ENCODE assay signal across 19 mouse cellular contexts in genomic region chr5:98788568-98788967, GRCm38 (mm10).
DNase-seq lines count a peak whose midpoint lies in the region; ATAC-seq lines count a peak whose summit lies in the region.
"Had no signal": no experiment of that assay in that cellular context is flagged by ENCODE, and none has a peak within 500 bp of the region (broad histone marks: within the 10 kb centered on the region; RNA-seq: fewer than 3 reads in every experiment).

No protein-coding gene starts in this region.

- peak; percentile 93 for ATAC-seq in frontal cortex, adult (ENCODE audit: low TSS enrichment)
- no peak for ATAC-seq in embryonic facial prominence, embryonic 14.5 days (ENCODE audit: low read depth)
- ATAC-seq in megakaryocyte, adult 5-6 weeks (ENCODE audit: poor library complexity, severe bottlenecking): no peak
- ATAC-seq: forebrain, embryonic 13.5 days; forebrain, postnatal 0 days had no signal

- H3K36me3 ChIP-seq in embryonic facial prominence, embryonic 14.5 days (ENCODE audit: control insufficient read depth, insufficient read depth, low read length): no peaks in the 10 kb centered on the region
- H3K36me3 ChIP-seq: heart, embryonic 15.5 days had no signal

- no peak for DNase-seq in frontal cortex, postnatal 10 days (ENCODE audit: low spot score in 2 of 2)
- peak; percentile 7 to 23 for DNase-seq in left cerebral cortex, postnatal 36 days (ENCODE audit: low spot score in 2 of 2)
- DNase-seq in left cerebral cortex, postnatal 10 days (ENCODE audit: extremely low spot score in 1 of 2, low spot score in 2 of 2): no peak
- no peak for DNase-seq in embryonic facial prominence, embryonic 14.5 days (ENCODE audit: low spot score)
- DNase-seq in telencephalon, adult 2 months (ENCODE audit: low read depth, low spot score): peak; percentile 53
- DNase-seq: adrenal gland, postnatal 10 days; cerebellum, adult 11-12 months; cerebellum, adult 9-10 months; cerebellum, postnatal 25 days; forebrain, postnatal 0 days; gastrocnemius, postnatal 14 days; heart, adult 2 months; heart, postnatal 14 days had no signal

- H3K4me2 ChIP-seq in embryonic facial prominence, embryonic 14.5 days (ENCODE audit: low read depth, low read length): no peak overlapping the region
- H3K4me2 ChIP-seq: forebrain, embryonic 13.5 days; heart, embryonic 11.5 days; heart, embryonic 15.5 days; hindbrain, embryonic 14.5 days had no signal

- 0 out of 2 replicates have a peak, but pooled peaks cover 3% of the 10 kb centered on the region for H3K27me3 ChIP-seq in embryonic facial prominence, embryonic 14.5 days (replicated peaks; ENCODE audit: control insufficient read depth, insufficient read depth, low read length)
- H3K27me3 ChIP-seq: forebrain, embryonic 13.5 days; heart, embryonic 15.5 days had no signal

- intact Hi-C loops in left cerebral cortex, postnatal 36 days (cut with DNase I): no loop called here
- intact Hi-C loops in left cerebral cortex, postnatal 10 days (cut with DNase I): no loop called here

- H3K4me3 ChIP-seq in embryonic facial prominence, embryonic 14.5 days (ENCODE audit: low read depth, low read length): no peak overlapping the region
- H3K4me3 ChIP-seq: forebrain, embryonic 13.5 days; heart, adult 2 months; heart, embryonic 15.5 days had no signal

- H3K4me1 ChIP-seq in embryonic facial prominence, embryonic 14.5 days (ENCODE audit: control insufficient read depth, insufficient read depth, low read length): peaks cover 9% of the 10 kb centered on the region
- H3K4me1 ChIP-seq: forebrain, embryonic 13.5 days; heart, embryonic 15.5 days had no signal

- no peak overlapping the region for H3K9ac ChIP-seq in embryonic facial prominence, embryonic 14.5 days (ENCODE audit: low read depth, low read length)
- H3K9ac ChIP-seq: forebrain, embryonic 13.5 days; forebrain, postnatal 0 days; heart, embryonic 15.5 days; hindbrain, embryonic 14.5 days had no signal

- no peaks in the 10 kb centered on the region for H3K9me3 ChIP-seq in embryonic facial prominence, embryonic 14.5 days (ENCODE audit: control insufficient read depth, low read length)
- H3K9me3 ChIP-seq: forebrain, embryonic 13.5 days; heart, embryonic 15.5 days had no signal

- H3K27ac ChIP-seq in embryonic facial prominence, embryonic 14.5 days (replicated peaks; ENCODE audit: low read depth, low read length): peak overlapping the region; percentile 30; the same call in 1 of the 2 replicates
- H3K27ac ChIP-seq: forebrain, embryonic 13.5 days; heart, adult 2 months; heart, embryonic 15.5 days; hindbrain, embryonic 14.5 days had no signal

- whole genome bisulfite sequencing in embryonic facial prominence, embryonic 14.5 days: 81% methylated on average over 7 of the region's 7 CpGs

Comparison
In these comparisons a context has a peak if more than half of its experiments do, and no peak if none do; other contexts are left out.
1. DNase-seq: peak in left cerebral cortex, postnatal 36 days (2 of 2) and telencephalon, adult 2 months (single experiment); none in frontal cortex, postnatal 10 days (0 of 2), left cerebral cortex, postnatal 10 days (0 of 2) and embryonic facial prominence, embryonic 14.5 days (single experiment).